Mouse (Mus musculus) brain, adult 2 months (tissue): ENCODE measurements around the gene Btbd35f24.
"Not testable (repeated sequence)": the region's sequence is repeated elsewhere in the genome, so short reads cannot be mapped to it uniquely, and the experiment has no call there.

ENCODE experiments used
- DNase-seq: peaks from one replicate; pipeline ENCODE4 v3.0.0; 2011; ENCODE audit warnings: low read depth, low spot score

Btbd35f24 gene

GRCm38 (mm10) chrX:3195727-3196126 lies at the start of gene Btbd35f24:
TSS of gene Btbd35f24 (minus strand) at chrX:3195827.
- DNase-seq: not testable (repeated sequence)
